Mouse (Mus musculus): ENCODE measurements around the gene Sash1. TPM values are rescaled to one million over a fixed set of nuclear protein-coding genes. Genes with fewer than 3 reads are reported as not detected.

The Sash1 gene
- total RNA-seq, 2 experiments from 2014 or later: 25.6 to 28.4 TPM

- DNase-seq: no peak
These were observed 203.5 kb downstream of the Sash1 start for GRCm38 (mm10) chr10:8682341-8682740.

- DNase-seq: no peak
These were observed 209.1 kb downstream of the Sash1 start for GRCm38 (mm10) chr10:8676722-8677121.
